Mouse (Mus musculus): ENCODE data around the gene Slit3. TPM values are rescaled to one million over a fixed set of nuclear protein-coding genes. Genes with fewer than 3 reads are reported as not detected.

Slit3 gene
- polyA plus RNA-seq, 1 experiment from 2014 or later: 4.8 TPM

DNA sequence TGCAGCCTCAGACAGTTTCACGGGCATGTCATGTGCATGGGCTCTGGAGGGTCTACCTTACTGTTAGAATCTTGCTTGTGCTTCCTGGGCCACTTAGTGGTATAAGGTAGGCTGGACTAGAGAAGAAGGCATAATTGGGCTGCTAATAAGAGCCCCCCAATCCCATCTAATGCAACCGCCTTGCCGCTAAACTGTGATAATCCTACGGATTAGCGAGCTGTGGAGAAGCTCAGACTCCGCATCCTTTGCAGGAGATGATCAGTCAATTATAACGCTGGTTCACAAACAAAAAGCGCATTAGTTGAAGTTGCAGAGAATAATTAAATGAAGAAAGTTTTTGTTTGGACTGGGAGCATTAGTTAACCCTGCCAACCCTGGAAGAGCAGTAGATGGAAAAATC lies 376.9 kb downstream of the Slit3 start:
- Histone ChIP-seq H3K9ac (ENCODE audit: low read depth, low read length) (no peak overlapping the region), H3K36me3 (ENCODE audit: control insufficient read depth, insufficient read depth) (no peaks in the 10 kb centered on the region)
- no peak for TF ChIP-seq CTCF (IDR thresholded peaks at IDR 0.05; ENCODE audit: low read depth)

DNA sequence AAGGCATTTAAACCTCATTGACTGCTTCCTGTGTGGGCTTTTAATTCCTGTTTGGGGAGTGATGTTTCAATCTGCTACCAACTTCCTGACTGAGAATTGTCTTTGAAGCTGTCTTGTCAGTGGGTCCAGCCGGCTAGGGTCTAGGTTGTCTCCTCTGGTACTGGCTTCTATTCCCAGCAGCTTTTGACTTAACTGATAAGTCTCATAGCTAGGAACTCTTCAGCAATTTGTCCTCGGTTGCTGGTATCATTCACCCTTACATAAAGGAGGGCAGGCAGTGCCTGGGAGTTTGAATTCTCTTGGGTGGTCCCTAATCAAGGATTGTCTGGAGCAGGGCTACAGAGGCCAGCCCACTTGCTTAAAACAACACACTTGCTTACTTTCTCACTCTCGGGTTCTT lies 381.1 kb downstream of the Slit3 start:
- no peak for ATAC-seq
- H3K36me3 ChIP-seq (ENCODE audit: control insufficient read depth, insufficient read depth): no peaks in the 10 kb centered on the region
- no peaks in the 10 kb centered on the region for H3K9me3 ChIP-seq (ENCODE audit: control insufficient read depth)
- no peak overlapping the region for H3K9ac ChIP-seq (ENCODE audit: low read depth, low read length)
- WGBS: 31% methylated on average over 3 of the region's 3 CpGs
- H3K4me2 ChIP-seq (replicated peaks; ENCODE audit: low read depth): no peak overlapping the region
- H3K27ac ChIP-seq (ENCODE audit: low read depth, low read length): no peak overlapping the region
- no peak overlapping the region for H3K4me3 ChIP-seq (ENCODE audit: low read depth, low read length)
- H3K4me1 ChIP-seq (replicated peaks; ENCODE audit: control insufficient read depth, insufficient read depth, low read length): no peaks in the 10 kb centered on the region
- no peak for TF ChIP-seq CTCF (IDR thresholded peaks at IDR 0.05; ENCODE audit: low read depth)
- no peaks in the 10 kb centered on the region for H3K27me3 ChIP-seq (replicated peaks; ENCODE audit: control insufficient read depth, insufficient read depth, low read length)

More for the DNA sequence above, 376.9 kb downstream of the Slit3 start:
- 81% methylated on average over 8 of the region's 8 CpGs for WGBS
- Histone ChIP-seq H3K27me3 (replicated peaks; ENCODE audit: control insufficient read depth, insufficient read depth, low read length) (no peaks in the 10 kb centered on the region), H3K27ac (ENCODE audit: low read depth, low read length) (no peak overlapping the region), H3K4me3 (ENCODE audit: low read depth, low read length) (no peak overlapping the region), H3K4me1 (replicated peaks; ENCODE audit: control insufficient read depth, insufficient read depth, low read length) (no peaks in the 10 kb centered on the region), H3K9me3 (ENCODE audit: control insufficient read depth) (no peaks in the 10 kb centered on the region), H3K4me2 (replicated peaks; ENCODE audit: low read depth) (no peak overlapping the region)
- no peak for ATAC-seq

DNA sequence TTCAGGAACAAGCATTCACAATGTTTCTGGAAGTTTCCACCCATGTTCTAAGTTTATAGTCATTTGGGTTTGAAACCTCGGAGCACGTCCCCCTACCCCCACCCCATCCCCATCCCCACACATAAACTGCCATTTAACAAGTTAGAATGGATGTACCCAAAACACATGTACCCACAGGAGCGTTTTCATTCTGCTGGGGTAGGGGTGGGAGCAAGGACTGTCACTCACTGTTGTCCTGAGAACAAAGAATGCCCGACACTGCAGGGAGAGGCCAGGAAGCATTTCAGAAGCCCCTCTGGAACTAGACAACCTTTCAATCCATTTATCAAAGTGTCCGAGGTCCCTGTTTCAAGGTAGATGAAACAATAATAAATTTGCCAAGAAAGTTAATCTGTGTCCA lies 383.0 kb downstream of the Slit3 start:
- H3K4me1 ChIP-seq (replicated peaks; ENCODE audit: control insufficient read depth, insufficient read depth, low read length): no peaks in the 10 kb centered on the region
- H3K36me3 ChIP-seq (ENCODE audit: control insufficient read depth, insufficient read depth): no peaks in the 10 kb centered on the region
- 52% methylated on average over 5 of the region's 5 CpGs for WGBS
- no peak overlapping the region for H3K27ac ChIP-seq (ENCODE audit: low read depth, low read length)
- no peaks in the 10 kb centered on the region for H3K27me3 ChIP-seq (replicated peaks; ENCODE audit: control insufficient read depth, insufficient read depth, low read length)
- no peak overlapping the region for H3K9ac ChIP-seq (ENCODE audit: low read depth, low read length)
- no peak for ATAC-seq
- no peak overlapping the region for H3K4me3 ChIP-seq (ENCODE audit: low read depth, low read length)
- no peaks in the 10 kb centered on the region for H3K9me3 ChIP-seq (ENCODE audit: control insufficient read depth)
- TF ChIP-seq CTCF (IDR thresholded peaks at IDR 0.05; ENCODE audit: low read depth): no peak
- no peak overlapping the region for H3K4me2 ChIP-seq (replicated peaks; ENCODE audit: low read depth)

DNA sequence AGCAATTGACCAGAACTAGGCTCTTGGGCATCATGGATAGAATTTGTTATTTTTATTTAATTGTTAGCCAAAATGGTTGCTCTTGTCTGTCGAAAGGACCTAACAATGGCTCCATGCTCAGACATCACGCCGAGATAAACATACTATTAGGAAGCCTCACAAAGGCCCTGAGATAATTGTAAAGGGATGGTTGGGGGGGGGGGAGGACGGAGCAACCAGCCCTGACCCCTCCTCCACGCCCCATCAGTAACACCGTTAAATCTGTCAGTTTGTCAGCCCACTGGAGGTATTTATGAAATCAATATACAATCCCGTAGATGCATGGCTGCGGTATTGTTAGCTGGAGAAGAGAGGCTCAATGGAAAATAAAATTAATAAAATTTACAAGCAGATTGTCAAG lies 383.9 kb downstream of the Slit3 start:
- ATAC-seq: no peak
- WGBS: 63% methylated on average over 8 of the region's 8 CpGs
- Histone ChIP-seq H3K4me3 (ENCODE audit: low read depth, low read length) (no peak overlapping the region), H3K4me2 (replicated peaks; ENCODE audit: low read depth) (no peak overlapping the region), H3K9me3 (ENCODE audit: control insufficient read depth) (no peaks in the 10 kb centered on the region), H3K36me3 (ENCODE audit: control insufficient read depth, insufficient read depth) (no peaks in the 10 kb centered on the region), H3K9ac (ENCODE audit: low read depth, low read length) (no peak overlapping the region), H3K27me3 (replicated peaks; ENCODE audit: control insufficient read depth, insufficient read depth, low read length) (no peaks in the 10 kb centered on the region), H3K4me1 (replicated peaks; ENCODE audit: control insufficient read depth, insufficient read depth, low read length) (no peaks in the 10 kb centered on the region), H3K27ac (ENCODE audit: low read depth, low read length) (no peak overlapping the region)
- TF ChIP-seq CTCF (IDR thresholded peaks at IDR 0.05; ENCODE audit: low read depth): no peak

DNA sequence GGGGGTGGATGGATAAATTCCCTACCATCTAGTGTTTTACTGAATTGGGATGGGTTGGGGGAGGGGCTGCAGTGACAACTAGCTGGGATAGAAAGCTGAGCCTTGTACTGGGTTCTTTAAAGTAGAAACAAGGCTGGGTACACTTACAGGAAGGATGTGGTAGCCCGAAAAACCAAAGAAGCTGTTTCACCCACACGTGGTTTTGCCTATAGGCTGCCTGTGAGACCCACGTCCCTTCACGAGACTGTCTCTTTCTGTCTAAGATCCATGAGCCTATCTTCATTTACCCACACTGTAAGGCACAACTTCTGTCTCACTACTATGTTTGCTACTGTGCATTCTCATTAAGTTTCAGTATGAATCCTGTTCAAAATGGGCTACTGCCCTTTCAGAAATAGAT lies 384.3 kb downstream of the Slit3 start:
- TF ChIP-seq CTCF (IDR thresholded peaks at IDR 0.05; ENCODE audit: low read depth): no peak
- H3K27ac ChIP-seq (ENCODE audit: low read depth, low read length): no peak overlapping the region
- ATAC-seq: no peak
- H3K27me3 ChIP-seq (replicated peaks; ENCODE audit: control insufficient read depth, insufficient read depth, low read length): no peaks in the 10 kb centered on the region
- no peaks in the 10 kb centered on the region for H3K4me1 ChIP-seq (replicated peaks; ENCODE audit: control insufficient read depth, insufficient read depth, low read length)
- H3K9me3 ChIP-seq (ENCODE audit: control insufficient read depth): no peaks in the 10 kb centered on the region
- H3K36me3 ChIP-seq (ENCODE audit: control insufficient read depth, insufficient read depth): no peaks in the 10 kb centered on the region
- WGBS: 79% methylated on average over 4 of the region's 4 CpGs
- H3K9ac ChIP-seq (ENCODE audit: low read depth, low read length): no peak overlapping the region
- no peak overlapping the region for H3K4me3 ChIP-seq (ENCODE audit: low read depth, low read length)
- no peak overlapping the region for H3K4me2 ChIP-seq (replicated peaks; ENCODE audit: low read depth)

DNA sequence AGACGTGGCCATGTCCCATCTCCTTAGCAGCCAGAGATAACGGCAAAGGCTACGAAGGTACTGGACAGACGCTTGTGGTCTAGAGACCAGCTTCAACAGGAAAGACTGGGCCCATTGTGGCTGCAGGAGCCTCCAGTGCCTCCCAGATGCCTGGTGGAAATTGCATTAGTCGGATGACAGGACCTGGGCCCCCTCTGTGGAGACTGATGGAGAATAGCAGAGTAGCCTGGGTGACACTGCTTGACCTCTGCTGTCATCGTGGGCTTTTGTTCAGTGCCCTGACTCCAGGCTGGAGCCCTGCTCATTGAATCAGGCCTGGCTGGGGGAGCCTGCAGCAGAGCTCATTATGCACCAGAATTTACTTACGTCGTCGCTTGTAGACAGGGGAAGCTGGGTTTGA lies 384.8 kb downstream of the Slit3 start:
- H3K36me3 ChIP-seq (ENCODE audit: control insufficient read depth, insufficient read depth): no peaks in the 10 kb centered on the region
- no peak for TF ChIP-seq CTCF (IDR thresholded peaks at IDR 0.05; ENCODE audit: low read depth)
- H3K27me3 ChIP-seq (replicated peaks; ENCODE audit: control insufficient read depth, insufficient read depth, low read length): no peaks in the 10 kb centered on the region
- no peak for ATAC-seq
- H3K4me2 ChIP-seq (replicated peaks; ENCODE audit: low read depth): no peak overlapping the region
- WGBS: 63% methylated on average over 9 of the region's 9 CpGs
- H3K9me3 ChIP-seq (ENCODE audit: control insufficient read depth): no peaks in the 10 kb centered on the region
- no peak overlapping the region for H3K4me3 ChIP-seq (ENCODE audit: low read depth, low read length)
- no peak overlapping the region for H3K27ac ChIP-seq (ENCODE audit: low read depth, low read length)
- H3K4me1 ChIP-seq (replicated peaks; ENCODE audit: control insufficient read depth, insufficient read depth, low read length): no peaks in the 10 kb centered on the region
- no peak overlapping the region for H3K9ac ChIP-seq (ENCODE audit: low read depth, low read length)

- Histone ChIP-seq H3K27ac (ENCODE audit: low read depth, low read length) (no peak overlapping the region), H3K9me3 (ENCODE audit: control insufficient read depth) (no peaks in the 10 kb centered on the region), H3K9ac (ENCODE audit: low read depth, low read length) (no peak overlapping the region), H3K4me1 (replicated peaks; ENCODE audit: control insufficient read depth, insufficient read depth, low read length) (no peaks in the 10 kb centered on the region), H3K4me2 (replicated peaks; ENCODE audit: low read depth) (no peak overlapping the region), H3K27me3 (replicated peaks; ENCODE audit: control insufficient read depth, insufficient read depth, low read length) (no peaks in the 10 kb centered on the region), H3K4me3 (ENCODE audit: low read depth, low read length) (no peak overlapping the region), H3K36me3 (ENCODE audit: control insufficient read depth, insufficient read depth) (no peaks in the 10 kb centered on the region)
- no peak for TF ChIP-seq CTCF (IDR thresholded peaks at IDR 0.05; ENCODE audit: low read depth)
- no peak for ATAC-seq
- 74% methylated on average over 9 of the region's 9 CpGs for WGBS
Observed at GRCm38 (mm10) chr11:35507781-35508390, 386.9 kb downstream of the Slit3 start.

Measured in intestine, postnatal 0 days (tissue).